Mouse (Mus musculus) small intestine, adult 2 months (tissue): ENCODE results near the gene Gpr26.

Source experiments
- CTCF ChIP-seq: fragments of 200-500 bp; IDR thresholded peaks from 2 replicates; pipeline ENCODE4 v1.5.1; 2012; ENCODE audit warnings: low read depth, mild to moderate bottlenecking, control low read depth, inconsistent platforms, low read length, moderate library complexity, mixed read lengths; ENCODE audit not compliant: insufficient replicate concordance, insufficient read length; ENCODE audit errors: extremely low read depth
- POLR2A ChIP-seq: fragments of 200-500 bp; IDR thresholded peaks from 2 replicates; pipeline ENCODE4 v1.6.1; 2012; ENCODE audit warnings: low read depth, mild to moderate bottlenecking, control low read depth, inconsistent platforms, low read length, moderate library complexity

- TF ChIP-seq CTCF: no peak
- no peak for TF ChIP-seq POLR2A
Observed at GRCm38 (mm10) chr7:131917384-131917783, 48.9 kb upstream of the Gpr26 start.
